Mouse (Mus musculus): ENCODE results near the gene Lgals9. TPM values are rescaled to one million over a fixed set of nuclear protein-coding genes. Genes with fewer than 3 reads are reported as not detected.

The Lgals9 gene
- polyA plus RNA-seq, 1 experiment from 2014 or later, result 13.7 TPM

Other genes starting within 250 kb of the Lgals9 start
- gene Ccnq, start 233.2 kb downstream of the Lgals9 start, polyA plus RNA-seq (2014; fragmentation: Nextera tagmentation; extraction: Ambion mirVana), result 34.9 and 35.2 TPM in 2 replicates
- 26.1 and 30.9 TPM in 2 replicates for gene Lyrm9, start 158.4 kb downstream of the Lgals9 start, polyA plus RNA-seq (2014; fragmentation: Nextera tagmentation; extraction: Ambion mirVana)
- 0.85 and 1.3 TPM in 2 replicates for gene Nos2, start 64.2 kb downstream of the Lgals9 start, polyA plus RNA-seq (2014; fragmentation: Nextera tagmentation; extraction: Ambion mirVana)
- 5.2 and 5.8 TPM in 2 replicates for gene Ksr1, start 161.5 kb upstream of the Lgals9 start, polyA plus RNA-seq (2014; fragmentation: Nextera tagmentation; extraction: Ambion mirVana)

Measured in midbrain, embryonic 14.5 days (tissue).